Mouse (Mus musculus) intestine, postnatal 0 days (tissue): ENCODE measurements at regions not wholly inside any gene's neighbourhood (a gene's known extent, or its start where the extent isn't known, plus 50 kb on each side); places are given as distances from the start of the nearest gene placed in this dataset.
"Not testable (repeated sequence)": the region's sequence is repeated elsewhere in the genome, so short reads cannot be mapped to it uniquely, and the experiment has no call there.

Experiments
- ATAC-seq: fragments of 200-750 bp; cut with Nextera tagmentation; 2 replicates; pipeline ENCODE4 v1.8.0; 2017; ENCODE audit warnings: mild to moderate bottlenecking, moderate TSS enrichment, moderate library complexity
- H3K27ac ChIP-seq: fragments of 300-500 bp; sonication (generic); 2 replicates; pipeline ENCODE4 v1.5.1; 2014; ENCODE audit warnings: mild to moderate bottlenecking, low read depth, low read length, moderate library complexity
- H3K27me3 ChIP-seq: fragments of 300-500 bp; sonication (generic); replicated peaks from 2 replicates; pipeline ENCODE4 v1.6.1; 2014; ENCODE audit warnings: low read length, mixed read lengths; ENCODE audit not compliant: control insufficient read depth, insufficient read depth
- H3K36me3 ChIP-seq: fragments of 300-500 bp; sonication (generic); 2 replicates; pipeline ENCODE4 v1.6.1; 2014; ENCODE audit warnings: mild to moderate bottlenecking, moderate library complexity; ENCODE audit not compliant: control insufficient read depth, insufficient read depth
- H3K4me1 ChIP-seq: fragments of 300-500 bp; sonication (generic); replicated peaks from 2 replicates; pipeline ENCODE4 v1.6.1; 2014; ENCODE audit warnings: antibody characterized with exemption, low read length, mixed read lengths; ENCODE audit not compliant: control insufficient read depth, insufficient read depth
- H3K4me2 ChIP-seq: fragments of 300-500 bp; sonication (generic); replicated peaks from 2 replicates; pipeline ENCODE4 v1.6.1; 2014; ENCODE audit warnings: low read depth, mild to moderate bottlenecking, moderate library complexity
- H3K4me3 ChIP-seq: fragments of 300-500 bp; sonication (generic); 2 replicates; pipeline ENCODE4 v1.5.1; 2014; ENCODE audit warnings: low read depth, low read length
- H3K9ac ChIP-seq: fragments of 300-500 bp; sonication (generic); 2 replicates; pipeline ENCODE4 v1.6.1; 2014; ENCODE audit warnings: mild to moderate bottlenecking, low read depth, low read length
- H3K9me3 ChIP-seq: fragments of 300-500 bp; sonication (generic); 2 replicates; pipeline ENCODE4 v1.6.1; 2016; ENCODE audit warnings: mixed run types; ENCODE audit not compliant: control insufficient read depth
- CTCF ChIP-seq: sonication (generic); IDR thresholded peaks from 2 replicates; pipeline ENCODE4 v1.5.1; 2016; ENCODE audit warnings: low read depth, mild to moderate bottlenecking, control low read depth, antibody characterized with exemption, moderate library complexity
- WGBS: fragments of 180-500 bp; shearing (Covaris S2); extraction: QIAGEN DNeasy Blood & Tissue Kit; methylation state at CpG from one replicate; pipeline ENCODE4 v1.1.7; 2014; 5-methylcytosine and 5-hydroxymethylcytosine counted together

DNA sequence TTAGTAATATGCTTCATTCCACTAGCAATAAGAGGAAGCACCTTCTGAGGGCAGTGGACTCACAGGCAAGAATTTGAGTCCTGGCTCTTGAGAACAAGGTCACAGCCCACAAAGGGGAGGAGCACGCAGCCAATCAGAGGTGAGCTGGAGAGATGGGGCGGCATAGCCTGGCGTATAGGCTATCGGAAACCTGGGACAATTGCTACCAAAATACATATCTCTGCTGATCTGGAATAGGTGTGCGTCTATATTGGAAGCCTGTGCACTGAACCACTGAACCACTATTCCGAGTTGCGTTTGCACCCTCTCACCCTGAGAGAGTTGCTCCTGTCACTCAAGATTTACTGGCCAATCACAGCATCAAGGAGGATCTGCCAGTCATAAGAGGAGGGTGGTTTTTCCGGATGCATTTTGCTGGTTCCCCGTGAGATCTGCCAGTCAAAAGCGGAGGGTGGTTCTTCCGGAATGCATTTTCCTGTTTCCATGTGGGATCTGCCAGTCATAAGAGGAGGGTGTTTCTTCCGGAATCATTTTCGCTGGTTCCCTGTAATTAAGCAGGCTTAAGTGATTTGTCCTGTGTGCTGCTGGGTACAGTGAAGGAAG lies 80.1 kb upstream of the Riok2 start:
- H3K27ac ChIP-seq, result not testable (repeated sequence)

DNA sequence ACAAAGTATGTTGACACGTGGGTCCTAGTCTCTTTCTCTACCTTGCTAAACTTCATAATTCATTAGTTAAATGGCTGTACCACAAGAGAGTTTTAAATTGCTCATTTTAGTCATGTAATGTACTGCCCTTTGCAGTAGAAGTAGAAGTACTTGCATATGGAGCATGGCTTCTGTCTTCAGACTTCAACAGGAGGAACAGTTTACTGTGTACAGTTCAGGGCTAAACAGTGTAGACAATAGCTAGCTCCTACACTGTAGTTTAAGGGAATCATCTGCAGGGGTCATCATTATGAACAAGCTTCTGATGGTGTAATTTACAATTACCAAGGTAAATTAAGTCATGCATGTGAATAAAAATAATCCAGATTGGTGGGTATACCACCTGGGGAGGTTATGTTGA lies 79.1 kb upstream of the Riok2 start:
- H3K9ac ChIP-seq, H3K27ac ChIP-seq, H3K27me3 ChIP-seq, H3K36me3 ChIP-seq, H3K4me1 ChIP-seq, ATAC-seq, H3K9me3 ChIP-seq: not testable (repeated sequence)
- Histone ChIP-seq H3K4me2 (peak overlapping the region; percentile 56), H3K4me3 (peak overlapping the region; percentile 48)
- 0% methylated on average over 1 of the region's 1 CpGs for WGBS

More for the DNA sequence above, 80.1 kb upstream of the Riok2 start:
- not testable (repeated sequence) for H3K9ac ChIP-seq, H3K9me3 ChIP-seq, H3K4me1 ChIP-seq, H3K27me3 ChIP-seq, H3K36me3 ChIP-seq
- WGBS, result 0% methylated on average over 13 of the region's 13 CpGs
- TF ChIP-seq CTCF, result peak; percentile 58
- Histone ChIP-seq H3K4me3 (peak overlapping the region; percentile 48), H3K4me2 (peak overlapping the region; percentile 56)
- ATAC-seq, result peak; percentile 100

DNA sequence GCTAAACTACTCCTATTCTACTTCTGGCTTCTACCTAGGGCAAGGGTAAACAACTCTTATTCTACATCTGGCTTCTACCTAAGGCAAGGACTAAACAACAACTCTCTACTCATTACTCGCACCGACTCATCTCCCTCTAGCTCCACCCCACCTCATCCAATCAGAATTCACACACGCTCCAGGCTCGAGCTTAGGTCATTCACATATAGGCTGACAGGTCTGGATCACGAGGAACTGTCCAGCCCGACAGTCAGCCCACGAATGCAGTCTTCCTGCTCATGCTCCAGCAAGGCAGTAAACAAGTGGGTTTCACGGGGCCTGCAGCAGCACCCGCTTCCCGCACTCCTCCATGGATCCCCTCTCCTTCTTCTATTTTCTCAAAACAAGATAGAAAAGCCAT lies 70.6 kb upstream of the Riok2 start:
- not testable (repeated sequence) for H3K36me3 ChIP-seq, H3K4me2 ChIP-seq, H3K27ac ChIP-seq, H3K27me3 ChIP-seq, ATAC-seq, H3K4me3 ChIP-seq, H3K4me1 ChIP-seq, H3K9ac ChIP-seq
- WGBS, result 98% methylated on average over 10 of the region's 10 CpGs
- peaks cover 12% of the 10 kb centered on the region for H3K9me3 ChIP-seq
